Mouse (Mus musculus) midbrain, embryonic 14.5 days (tissue): ENCODE results near the gene Znhit2. TPM values are rescaled to one million over a fixed set of nuclear protein-coding genes. Genes with fewer than 3 reads are reported as not detected.

Experiments
- ATAC-seq: fragments of 200-750 bp; cut with Nextera tagmentation; 2 replicates; pipeline ENCODE4 v1.8.0; 2017; ENCODE audit warnings: moderate number of reproducible peaks, moderate library complexity; ENCODE audit not compliant: low FRiP score, low TSS enrichment
- DNase-seq: peaks from one replicate; pipeline ENCODE4 v3.0.0-alpha.2; 2015
- H3K27ac ChIP-seq: fragments of 300-500 bp; sonication (generic); replicated peaks from 2 replicates; pipeline ENCODE4 v1.5.1; 2014; ENCODE audit warnings: mild to moderate bottlenecking, low read depth, low read length, moderate library complexity
- H3K27me3 ChIP-seq: fragments of 300-500 bp; sonication (generic); 2 replicates; pipeline ENCODE4 v1.6.1; 2014; ENCODE audit warnings: low read length, control low read depth, mixed read lengths; ENCODE audit not compliant: control insufficient read depth, insufficient read depth
- H3K36me3 ChIP-seq: fragments of 300-500 bp; sonication (generic); 2 replicates; pipeline ENCODE4 v1.6.1; 2014; ENCODE audit warnings: low read length, control low read depth; ENCODE audit not compliant: control insufficient read depth, insufficient read depth
- H3K4me1 ChIP-seq: fragments of 300-500 bp; sonication (generic); 2 replicates; pipeline ENCODE4 v1.6.1; 2014; ENCODE audit warnings: mild to moderate bottlenecking, antibody characterized with exemption, low read length, control low read depth; ENCODE audit not compliant: control insufficient read depth, insufficient read depth
- H3K4me2 ChIP-seq: fragments of 300-500 bp; sonication (generic); 2 replicates; pipeline ENCODE4 v1.6.1; 2014; ENCODE audit warnings: mild to moderate bottlenecking, low read length, moderate library complexity
- H3K4me3 ChIP-seq: fragments of 300-500 bp; sonication (generic); replicated peaks from 2 replicates; pipeline ENCODE4 v1.5.1; 2014; ENCODE audit warnings: low read depth, low read length
- H3K9ac ChIP-seq: fragments of 300-500 bp; sonication (generic); replicated peaks from 2 replicates; pipeline ENCODE4 v1.6.1; 2014; ENCODE audit warnings: mild to moderate bottlenecking, low read length, moderate library complexity
- H3K9me3 ChIP-seq: fragments of 300-500 bp; sonication (generic); 2 replicates; pipeline ENCODE4 v1.6.1; 2016; ENCODE audit warnings: low read length, control low read depth, mixed read lengths; ENCODE audit not compliant: control insufficient read depth
- WGBS: fragments of 180-500 bp; shearing (Covaris S2); extraction: QIAGEN DNeasy Blood & Tissue Kit; methylation state at CpG from one replicate; pipeline ENCODE4 v1.1.7; 2014; 5-methylcytosine and 5-hydroxymethylcytosine counted together
- polyA plus RNA-seq: library from polyadenylated mRNA; unstranded; fragments of >200 nt; fragmentation: Nextera tagmentation; extraction: Ambion mirVana; gene quantifications from 2 replicates; pipeline ENCODE4 v1.2.1, GENCODE M21; 2014

Gene Znhit2
- polyA plus RNA-seq, 1 experiment from 2014 or later: 32.4 TPM

- DNase-seq (peak; percentile 93), ATAC-seq (peak; percentile 67)
- H3K27me3 ChIP-seq: no peaks in the 10 kb centered on the region
- peak overlapping the region; percentile 94 for H3K4me2 ChIP-seq
- peak overlapping the region; percentile 58 for H3K4me3 ChIP-seq
- peak overlapping the region; percentile 90 for H3K27ac ChIP-seq
- H3K4me1 ChIP-seq: peaks cover 26% of the 10 kb centered on the region
- H3K9me3 ChIP-seq: no peaks in the 10 kb centered on the region
- under 1% methylated on average over 30 of the region's 30 CpGs for WGBS
- peak overlapping the region; percentile 70 for H3K9ac ChIP-seq
- H3K36me3 ChIP-seq: peaks cover 31% of the 10 kb centered on the region
Measured at GRCm38 (mm10) chr19:6067011-6067723, 6.2 kb downstream of the Znhit2 start.

GRCm38 (mm10) chr19:6067724-6068415, 6.9 kb downstream of the Znhit2 start, which contains the start of gene Tm7sf2:
Gene Tm7sf2 (minus strand): TSS chr19:6068373.
- Histone ChIP-seq H3K4me2 (peak within 1 kb of the TSS; percentile 94), H3K4me3 (peak within 1 kb of the TSS; percentile 58), H3K36me3 (peaks cover 33% of the 10 kb centered on the region), H3K27ac (peak within 1 kb of the TSS; percentile 90), H3K4me1 (peaks cover 19% of the 10 kb centered on the region), H3K27me3 (no peaks in the 10 kb centered on the region), H3K9me3 (no peaks in the 10 kb centered on the region), H3K9ac (peak within 1 kb of the TSS; percentile 70)
- ATAC-seq (peak; percentile 91), DNase-seq (peak; percentile 94)
- WGBS: 8% methylated on average over 33 of the region's 33 CpGs

GRCm38 (mm10) chr19:6068951-6069350, 8.0 kb downstream of the Znhit2 start:
- Histone ChIP-seq H3K36me3 (peaks cover 41% of the 10 kb centered on the region), H3K27ac (no peak overlapping the region), H3K4me2 (no peak overlapping the region), H3K4me3 (no peak overlapping the region), H3K4me1 (peaks cover 14% of the 10 kb centered on the region), H3K9me3 (no peaks in the 10 kb centered on the region), H3K9ac (no peak overlapping the region), H3K27me3 (no peaks in the 10 kb centered on the region)
- WGBS: 79% methylated on average over 4 of the region's 4 CpGs
- no peak for ATAC-seq
- DNase-seq: no peak

GRCm38 (mm10) chr19:6069851-6070250, 8.9 kb downstream of the Znhit2 start:
- Histone ChIP-seq H3K27ac (no peak overlapping the region), H3K4me1 (peaks cover 14% of the 10 kb centered on the region), H3K27me3 (no peaks in the 10 kb centered on the region), H3K9me3 (no peaks in the 10 kb centered on the region), H3K36me3 (peaks cover 43% of the 10 kb centered on the region), H3K9ac (no peak overlapping the region), H3K4me3 (no peak overlapping the region), H3K4me2 (no peak overlapping the region)
- DNase-seq (no peak), ATAC-seq (no peak)
- WGBS: 93% methylated on average over 10 of the region's 10 CpGs

- H3K9ac ChIP-seq: no peak overlapping the region
- ATAC-seq: no peak
- 93% methylated on average over 31 of the region's 31 CpGs for WGBS
Measured at GRCm38 (mm10) chr19:6070571-6071250, 9.7 kb downstream of the Znhit2 start.

GRCm38 (mm10) chr19:6071261-6071660, 10.3 kb downstream of the Znhit2 start:
- H3K27ac ChIP-seq: no peak overlapping the region
- no peak for ATAC-seq
- no peak overlapping the region for H3K9ac ChIP-seq
- H3K4me1 ChIP-seq: peaks cover 15% of the 10 kb centered on the region
- DNase-seq: no peak
- H3K9me3 ChIP-seq: no peaks in the 10 kb centered on the region
- no peaks in the 10 kb centered on the region for H3K27me3 ChIP-seq
- no peak overlapping the region for H3K4me2 ChIP-seq
- H3K4me3 ChIP-seq: no peak overlapping the region
- peaks cover 46% of the 10 kb centered on the region for H3K36me3 ChIP-seq
- 94% methylated on average over 19 of the region's 19 CpGs for WGBS

More at GRCm38 (mm10) chr19:6070571-6071250, 9.7 kb downstream of the Znhit2 start:
- no peak for DNase-seq
- peaks cover 46% of the 10 kb centered on the region for H3K36me3 ChIP-seq
- no peaks in the 10 kb centered on the region for H3K9me3 ChIP-seq
- H3K4me1 ChIP-seq: peaks cover 14% of the 10 kb centered on the region
- H3K4me2 ChIP-seq: no peak overlapping the region
- H3K27me3 ChIP-seq: no peaks in the 10 kb centered on the region
- no peak overlapping the region for H3K4me3 ChIP-seq
- no peak overlapping the region for H3K27ac ChIP-seq

- WGBS: 96% methylated on average over 5 of the region's 5 CpGs
- no peak overlapping the region for H3K4me3 ChIP-seq
- H3K36me3 ChIP-seq: peaks cover 43% of the 10 kb centered on the region
- H3K4me2 ChIP-seq: no peak overlapping the region
- no peaks in the 10 kb centered on the region for H3K27me3 ChIP-seq
- DNase-seq (no peak), ATAC-seq (no peak)
- H3K4me1 ChIP-seq: peaks cover 8% of the 10 kb centered on the region
- H3K9me3 ChIP-seq: no peaks in the 10 kb centered on the region
- H3K27ac ChIP-seq: no peak overlapping the region
- H3K9ac ChIP-seq: no peak overlapping the region
Measured at GRCm38 (mm10) chr19:6073889-6074288, 12.9 kb downstream of the Znhit2 start.

- Histone ChIP-seq H3K9me3 (no peaks in the 10 kb centered on the region), H3K27ac (peak within 1 kb of the TSS; percentile 81), H3K9ac (peak within 1 kb of the TSS; percentile 69), H3K36me3 (peaks cover 34% of the 10 kb centered on the region), H3K27me3 (no peaks in the 10 kb centered on the region), H3K4me3 (peak within 1 kb of the TSS; percentile 77), H3K4me1 (peaks cover 8% of the 10 kb centered on the region), H3K4me2 (peak within 1 kb of the TSS; percentile 91)
- ATAC-seq (peak; percentile 86), DNase-seq (peak; percentile 93)
- WGBS: 2% methylated on average over 33 of the region's 33 CpGs
Measured at GRCm38 (mm10) chr19:6076564-6077393, 15.8 kb downstream of the Znhit2 start, which contains the start of gene Vps51. Gene Vps51 (minus strand): TSS chr19:6077231.
